Mouse (Mus musculus) hindbrain, embryonic 11.5 days (tissue): ENCODE results near the gene Vdac2. TPM values are rescaled to one million over a fixed set of nuclear protein-coding genes. Genes with fewer than 3 reads are reported as not detected.

Experiments used
- ATAC-seq: fragments of 200-750 bp; cut with Nextera tagmentation; 2 replicates; pipeline ENCODE4 v1.8.0; 2017; ENCODE audit warnings: mild to moderate bottlenecking, moderate TSS enrichment, moderate library complexity; ENCODE audit not compliant: low FRiP score
- DNase-seq: peaks from one replicate; pipeline ENCODE4 v3.0.0-alpha.2; 2015; ENCODE audit warnings: low spot score
- H3K27ac ChIP-seq: fragments of 300-500 bp; sonication (generic); 2 replicates; pipeline ENCODE4 v1.5.1; 2014; ENCODE audit warnings: mild to moderate bottlenecking, low read depth, low read length
- H3K27me3 ChIP-seq: fragments of 300-500 bp; sonication (generic); 2 replicates; pipeline ENCODE4 v1.6.1; 2014; ENCODE audit warnings: mild to moderate bottlenecking, low read length, moderate library complexity, mixed read lengths; ENCODE audit not compliant: control insufficient read depth, insufficient read depth
- H3K36me3 ChIP-seq: fragments of 300-500 bp; sonication (generic); 2 replicates; pipeline ENCODE4 v1.6.1; 2014; ENCODE audit warnings: mild to moderate bottlenecking, low read length, moderate library complexity, mixed read lengths; ENCODE audit not compliant: control insufficient read depth, insufficient read depth
- H3K4me1 ChIP-seq: fragments of 300-500 bp; sonication (generic); replicated peaks from 2 replicates; pipeline ENCODE4 v1.6.1; 2014; ENCODE audit warnings: low read length, mixed read lengths; ENCODE audit not compliant: control insufficient read depth, insufficient read depth
- H3K4me2 ChIP-seq: fragments of 300-500 bp; sonication (generic); replicated peaks from 2 replicates; pipeline ENCODE4 v1.6.1; 2014; ENCODE audit warnings: mild to moderate bottlenecking, low read depth, low read length
- H3K4me3 ChIP-seq: fragments of 300-500 bp; sonication (generic); 2 replicates; pipeline ENCODE4 v1.5.1; 2014; ENCODE audit warnings: low read depth, low read length
- H3K9ac ChIP-seq: fragments of 300-500 bp; sonication (generic); 2 replicates; pipeline ENCODE4 v1.6.1; 2014; ENCODE audit warnings: low read depth, low read length
- H3K9me3 ChIP-seq: fragments of 300-500 bp; sonication (generic); 2 replicates; pipeline ENCODE4 v1.6.1; 2016; ENCODE audit warnings: low read length; ENCODE audit not compliant: control insufficient read depth
- WGBS: fragments of 180-500 bp; shearing (Covaris S2); extraction: QIAGEN DNeasy Blood & Tissue Kit; methylation state at CpG from one replicate; pipeline ENCODE4 v1.1.7; 2014; 5-methylcytosine and 5-hydroxymethylcytosine counted together
- polyA plus RNA-seq: library from polyadenylated mRNA; unstranded; fragments of >200 nt; fragmentation: Nextera tagmentation; extraction: Ambion mirVana; gene quantifications from 2 replicates; pipeline ENCODE4 v1.2.1, GENCODE M21; 2014

Gene Vdac2
- 312 and 318 TPM in 2 replicates for polyA plus RNA-seq

- Histone ChIP-seq H3K9ac (no peak within 1 kb of the TSS), H3K27me3 (no peaks in the 10 kb centered on the region), H3K4me2 (no peak within 1 kb of the TSS), H3K27ac (no peak within 1 kb of the TSS), H3K4me3 (no peak within 1 kb of the TSS), H3K9me3 (no peaks in the 10 kb centered on the region), H3K36me3 (no peaks in the 10 kb centered on the region), H3K4me1 (no peaks in the 10 kb centered on the region)
- WGBS, result 78% methylated on average over 2 of the region's 2 CpGs
- DNase-seq, result no peak
- ATAC-seq, result no peak
Observed at GRCm38 (mm10) chr14:21824938-21825337, at the start of gene Vdac2. Vdac2 (plus strand) TSS chr14:21825238.

GRCm38 (mm10) chr14:21776201-21776600, 48.8 kb upstream of the Vdac2 start:
- no peak overlapping the region for H3K4me2 ChIP-seq
- H3K27ac ChIP-seq, result no peak overlapping the region
- H3K4me3 ChIP-seq, result no peak overlapping the region
- WGBS, result 91% methylated on average over 4 of the region's 4 CpGs
- DNase-seq (no peak), ATAC-seq (no peak)
- H3K9ac ChIP-seq, result no peak overlapping the region
- no peaks in the 10 kb centered on the region for H3K27me3 ChIP-seq
- H3K4me1 ChIP-seq, result no peaks in the 10 kb centered on the region
- H3K36me3 ChIP-seq, result 0 out of 2 replicates have a peak, but pooled peaks cover 4% of the 10 kb centered on the region
- no peaks in the 10 kb centered on the region for H3K9me3 ChIP-seq

GRCm38 (mm10) chr14:21786500-21786899, 38.5 kb upstream of the Vdac2 start:
- no peaks in the 10 kb centered on the region for H3K36me3 ChIP-seq
- no peak overlapping the region for H3K4me2 ChIP-seq
- H3K9me3 ChIP-seq, result no peaks in the 10 kb centered on the region
- ATAC-seq (no peak), DNase-seq (no peak)
- H3K27me3 ChIP-seq, result no peaks in the 10 kb centered on the region
- H3K9ac ChIP-seq, result no peak overlapping the region
- H3K27ac ChIP-seq, result no peak overlapping the region
- WGBS, result 83% methylated on average over 4 of the region's 4 CpGs
- no peaks in the 10 kb centered on the region for H3K4me1 ChIP-seq
- no peak overlapping the region for H3K4me3 ChIP-seq

- DNase-seq, result no peak
- Histone ChIP-seq H3K9ac (no peak overlapping the region), H3K27ac (no peak overlapping the region), H3K36me3 (no peaks in the 10 kb centered on the region), H3K27me3 (no peaks in the 10 kb centered on the region), H3K4me3 (no peak overlapping the region), H3K4me2 (no peak overlapping the region), H3K4me1 (no peaks in the 10 kb centered on the region), H3K9me3 (no peaks in the 10 kb centered on the region)
- ATAC-seq, result no peak
- WGBS, result 86% methylated on average over 3 of the region's 3 CpGs
Observed at GRCm38 (mm10) chr14:21787374-21787773, 37.7 kb upstream of the Vdac2 start.

- no peak overlapping the region for H3K9ac ChIP-seq
- no peaks in the 10 kb centered on the region for H3K36me3 ChIP-seq
- DNase-seq, result no peak
- H3K27ac ChIP-seq, result no peak overlapping the region
- WGBS, result 92% methylated on average over 5 of the region's 5 CpGs
- H3K4me2 ChIP-seq, result no peak overlapping the region
- no peaks in the 10 kb centered on the region for H3K4me1 ChIP-seq
- no peaks in the 10 kb centered on the region for H3K9me3 ChIP-seq
- no peak for ATAC-seq
- no peak overlapping the region for H3K4me3 ChIP-seq
- no peaks in the 10 kb centered on the region for H3K27me3 ChIP-seq
Observed at GRCm38 (mm10) chr14:21788121-21788520, 36.9 kb upstream of the Vdac2 start.

- no peak for DNase-seq
- no peaks in the 10 kb centered on the region for H3K9me3 ChIP-seq
- no peaks in the 10 kb centered on the region for H3K27me3 ChIP-seq
- H3K4me1 ChIP-seq, result no peaks in the 10 kb centered on the region
- ATAC-seq, result no peak
- no peak overlapping the region for H3K27ac ChIP-seq
- H3K4me2 ChIP-seq, result no peak overlapping the region
- no peaks in the 10 kb centered on the region for H3K36me3 ChIP-seq
- 93% methylated on average over 9 of the region's 9 CpGs for WGBS
- no peak overlapping the region for H3K4me3 ChIP-seq
- no peak overlapping the region for H3K9ac ChIP-seq
Observed at GRCm38 (mm10) chr14:21790585-21791251, 34.3 kb upstream of the Vdac2 start.

GRCm38 (mm10) chr14:21791722-21792121, 33.3 kb upstream of the Vdac2 start:
- Histone ChIP-seq H3K4me1 (no peaks in the 10 kb centered on the region), H3K4me3 (no peak overlapping the region), H3K9ac (no peak overlapping the region), H3K27ac (no peak overlapping the region), H3K27me3 (no peaks in the 10 kb centered on the region), H3K36me3 (no peaks in the 10 kb centered on the region), H3K9me3 (no peaks in the 10 kb centered on the region), H3K4me2 (no peak overlapping the region)
- WGBS, result 94% methylated on average over 4 of the region's 4 CpGs
- DNase-seq (no peak), ATAC-seq (no peak)

GRCm38 (mm10) chr14:21792250-21792649, 32.8 kb upstream of the Vdac2 start:
- ATAC-seq, result no peak
- Histone ChIP-seq H3K9me3 (no peaks in the 10 kb centered on the region), H3K4me2 (no peak overlapping the region), H3K36me3 (no peaks in the 10 kb centered on the region), H3K27me3 (no peaks in the 10 kb centered on the region), H3K4me3 (no peak overlapping the region), H3K9ac (no peak overlapping the region), H3K27ac (no peak overlapping the region), H3K4me1 (no peaks in the 10 kb centered on the region)
- DNase-seq, result no peak
- WGBS, result 93% methylated on average over 6 of the region's 6 CpGs

GRCm38 (mm10) chr14:21800641-21801040, 24.4 kb upstream of the Vdac2 start:
- Histone ChIP-seq H3K4me2 (no peak overlapping the region), H3K4me1 (no peaks in the 10 kb centered on the region), H3K27me3 (no peaks in the 10 kb centered on the region), H3K27ac (no peak overlapping the region), H3K9me3 (no peaks in the 10 kb centered on the region), H3K36me3 (no peaks in the 10 kb centered on the region), H3K9ac (no peak overlapping the region), H3K4me3 (no peak overlapping the region)
- DNase-seq (no peak), ATAC-seq (no peak)
- WGBS, result 94% methylated on average over 4 of the region's 4 CpGs
